Mouse (Mus musculus) cerebellum, adult 18-20 months (tissue): ENCODE measurements around the gene Arhgap30.

Source experiments
- DNase-seq, 2 experiments: peaks; one replicate each; pipeline ENCODE4 v3.0.0; 2021

Gene Arhgap30

GRCm38 (mm10) chr1:171378298-171378697, 10.5 kb upstream of the Arhgap30 start:
- peak; percentile 58 to 70 for DNase-seq

GRCm38 (mm10) chr1:171379935-171380599, 8.7 kb upstream of the Arhgap30 start:
- peak; percentile 86 to 92 for DNase-seq

GRCm38 (mm10) chr1:171382096-171382620, 6.6 kb upstream of the Arhgap30 start:
- DNase-seq = no peak

GRCm38 (mm10) chr1:171384361-171384760, 4.4 kb upstream of the Arhgap30 start:
- DNase-seq = no peak

GRCm38 (mm10) chr1:171385171-171385570, 3.6 kb upstream of the Arhgap30 start:
- DNase-seq = no peak

GRCm38 (mm10) chr1:171387099-171387498, 1.7 kb upstream of the Arhgap30 start:
- no peak for DNase-seq

GRCm38 (mm10) chr1:171390101-171390500, 1.3 kb downstream of the Arhgap30 start:
- no peak for DNase-seq

GRCm38 (mm10) chr1:171401821-171402220, 13.1 kb downstream of the Arhgap30 start:
- no peak for DNase-seq

GRCm38 (mm10) chr1:171402991-171403390, 14.2 kb downstream of the Arhgap30 start:
- DNase-seq = no peak

- DNase-seq = no peak
Measured at GRCm38 (mm10) chr1:171407263-171407662, 18.5 kb downstream of the Arhgap30 start.

GRCm38 (mm10) chr1:171410231-171410630, 21.5 kb downstream of the Arhgap30 start:
- no peak for DNase-seq

GRCm38 (mm10) chr1:171410947-171411484, 22.3 kb downstream of the Arhgap30 start, which contains the start of gene Usf1:
Gene Usf1 (plus strand): TSS chr1:171411313.
- peak; percentile 95 to 96 for DNase-seq

GRCm38 (mm10) chr1:171411492-171411941, 22.8 kb downstream of the Arhgap30 start:
- DNase-seq = no peak

GRCm38 (mm10) chr1:171412001-171412441, 23.3 kb downstream of the Arhgap30 start:
- DNase-seq = peak; percentile 13 to 25

GRCm38 (mm10) chr1:171412446-171412845, 23.7 kb downstream of the Arhgap30 start:
- no peak for DNase-seq

GRCm38 (mm10) chr1:171413608-171414007, 24.9 kb downstream of the Arhgap30 start:
- no peak for DNase-seq

GRCm38 (mm10) chr1:171418660-171419059, 29.9 kb downstream of the Arhgap30 start, which contains the start of gene Tstd1:
Gene Tstd1 (plus strand): TSS chr1:171418872.
- no peak for DNase-seq

- no peak for DNase-seq
Measured at GRCm38 (mm10) chr1:171419291-171419882, 30.6 kb downstream of the Arhgap30 start.

GRCm38 (mm10) chr1:171419905-171420304, 31.2 kb downstream of the Arhgap30 start:
- DNase-seq = no peak

GRCm38 (mm10) chr1:171422504-171423095, 33.8 kb downstream of the Arhgap30 start:
- DNase-seq = no peak

GRCm38 (mm10) chr1:171424638-171425037, 35.9 kb downstream of the Arhgap30 start:
- no peak for DNase-seq

GRCm38 (mm10) chr1:171425126-171425525, 36.4 kb downstream of the Arhgap30 start:
- DNase-seq = no peak

GRCm38 (mm10) chr1:171432158-171432557, 43.4 kb downstream of the Arhgap30 start:
- no peak for DNase-seq
